In the genomic region with DNA sequence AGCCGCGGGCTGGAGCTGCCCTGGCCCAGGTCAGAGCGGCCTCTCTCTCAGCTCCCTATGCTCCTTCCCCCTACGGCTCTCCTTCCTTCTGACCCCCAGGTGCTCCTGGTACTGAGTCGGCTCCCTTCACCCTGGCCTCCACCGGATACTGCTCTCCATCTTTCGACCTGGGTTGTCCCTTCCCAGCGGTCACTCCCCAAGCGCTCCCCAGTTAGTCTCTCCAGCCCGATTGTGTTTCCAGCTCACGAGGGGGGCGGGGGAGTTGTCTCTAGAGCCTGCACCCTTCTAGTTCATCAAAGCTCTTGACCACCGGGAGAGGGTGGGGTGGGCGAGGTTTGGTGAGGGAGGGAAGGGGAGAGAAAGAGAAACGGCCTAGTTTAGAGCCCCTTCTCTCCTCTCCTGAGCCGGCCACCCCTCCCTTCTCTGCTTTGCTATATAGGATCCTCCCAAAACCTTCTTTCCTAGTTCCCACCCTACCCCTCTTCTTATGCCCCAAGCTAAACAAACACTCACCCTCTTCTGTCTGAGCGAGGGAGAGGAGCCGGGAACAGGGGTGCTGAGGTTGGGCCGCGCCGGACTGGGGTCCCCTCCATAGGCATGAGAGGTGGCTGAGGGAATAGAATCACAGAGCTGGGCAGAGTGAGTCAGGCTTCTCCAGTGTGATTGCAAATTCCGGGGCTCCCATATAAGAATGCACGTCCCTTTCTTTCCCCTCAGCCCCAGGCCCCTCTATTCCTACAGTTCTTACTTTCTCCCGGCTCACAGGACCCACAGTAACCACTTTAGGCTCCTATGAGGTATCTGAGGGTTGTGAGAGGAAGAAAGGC, we compare ENCODE assay signal across 7 mouse cellular contexts. TPM values are rescaled to one million over a fixed set of nuclear protein-coding genes. Genes with fewer than 3 reads are reported as not detected.
A peak's percentile ranks its signal among the peaks of the same experiment; 100 is the strongest.
DNase-seq lines count a peak whose midpoint lies in the region; ATAC-seq and TF ChIP-seq lines count a peak whose summit lies in the region.

No protein-coding gene starts in this region.

- in situ Hi-C loops in Patski (cut with MboI; ENCODE audit: low pct_unique_long_range_greater_than_20kb): no loop called here

- POLR2A ChIA-PET in Patski (lab: Charles Lee): interaction anchor here (0.9 to 2.4 kb wide), 7 partner anchors 10 to 49 kb away, joined by 3 to 17 read pairs (median 3); a partner anchor contains a TSS

- peak overlapping the region; percentile 75 for H3K9ac ChIP-seq in kidney, embryonic 16.5 days (replicated peaks; ENCODE audit: low read length)
- H3K9ac ChIP-seq in intestine, embryonic 15.5 days: peak overlapping the region; percentile 53
- peak overlapping the region; percentile 81 for H3K9ac ChIP-seq in neural tube, embryonic 13.5 days

- H3K4me1 ChIP-seq in kidney, embryonic 16.5 days (ENCODE audit: insufficient read depth, low read length): peaks cover 13% of the 10 kb centered on the region
- H3K4me1 ChIP-seq in embryonic facial prominence, embryonic 10.5 days: peaks cover 25% of the 10 kb centered on the region
- H3K4me1 ChIP-seq in intestine, embryonic 15.5 days (replicated peaks): peaks cover 7% of the 10 kb centered on the region; the same call in 1 of the 2 replicates
- H3K4me1 ChIP-seq in neural tube, embryonic 13.5 days (replicated peaks): peaks cover 23% of the 10 kb centered on the region

- H3K4me2 ChIP-seq in kidney, embryonic 16.5 days (replicated peaks; ENCODE audit: low read depth, low read length): peak overlapping the region; percentile 83
- peak overlapping the region; percentile 96 for H3K4me2 ChIP-seq in intestine, embryonic 15.5 days (replicated peaks)
- peak overlapping the region; percentile 70 for H3K4me2 ChIP-seq in neural tube, embryonic 13.5 days

- CTCF ChIA-PET in Patski (lab: Charles Lee): interaction anchor here (1.8 to 2.2 kb wide), 2 partner anchors 11 to 31 kb away, joined by 5 to 7 read pairs; no protein-coding TSS in a partner anchor

- no peaks in the 10 kb centered on the region for H3K9me3 ChIP-seq in kidney, embryonic 16.5 days (ENCODE audit: low read length)
- no peaks in the 10 kb centered on the region for H3K9me3 ChIP-seq in embryonic facial prominence, embryonic 10.5 days
- no peaks in the 10 kb centered on the region for H3K9me3 ChIP-seq in intestine, embryonic 15.5 days
- no peaks in the 10 kb centered on the region for H3K9me3 ChIP-seq in neural tube, embryonic 13.5 days

- peak overlapping the region; percentile 68 for H3K4me3 ChIP-seq in kidney, embryonic 16.5 days (ENCODE audit: low read length)
- H3K4me3 ChIP-seq in embryonic facial prominence, embryonic 10.5 days: peak overlapping the region; percentile 85
- peak overlapping the region; percentile 72 for H3K4me3 ChIP-seq in intestine, embryonic 15.5 days (replicated peaks)
- H3K4me3 ChIP-seq in neural tube, embryonic 13.5 days: peak overlapping the region; percentile 61

- 1% methylated on average over 24 of the region's 24 CpGs for WGBS in kidney, embryonic 16.5 days
- WGBS in embryonic facial prominence, embryonic 10.5 days: 2% methylated on average over 24 of the region's 24 CpGs
- WGBS in intestine, embryonic 15.5 days: 7% methylated on average over 24 of the region's 24 CpGs
- WGBS in neural tube, embryonic 13.5 days: under 1% methylated on average over 23 of the region's 24 CpGs

- no peak for TF ChIP-seq CTCF in Patski (IDR thresholded peaks at IDR 0.05)

- H3K27ac ChIP-seq in kidney, embryonic 16.5 days (ENCODE audit: low read length): peak overlapping the region; percentile 58
- peak overlapping the region; percentile 82 for H3K27ac ChIP-seq in embryonic facial prominence, embryonic 10.5 days (replicated peaks)
- peak overlapping the region; percentile 67; the same call in 1 of the 2 replicates for H3K27ac ChIP-seq in intestine, embryonic 15.5 days
- peak overlapping the region; percentile 77 for H3K27ac ChIP-seq in neural tube, embryonic 13.5 days (replicated peaks)

- no peak for DNase-seq in kidney, adult 9 months
- no peak for DNase-seq in Patski (ENCODE audit: low read depth, low spot score)
- peak; percentile 32 for DNase-seq in embryonic facial prominence, embryonic 10.5 days (ENCODE audit: low spot score)
- no peak for DNase-seq in natural killer cell, adult 2 months (ENCODE audit: low spot score in 2 of 2)

- no peaks in the 10 kb centered on the region for H3K36me3 ChIP-seq in kidney, embryonic 16.5 days (ENCODE audit: insufficient read depth, low read length)
- H3K36me3 ChIP-seq in embryonic facial prominence, embryonic 10.5 days (replicated peaks): peaks cover 11% of the 10 kb centered on the region; the same call in 1 of the 2 replicates
- H3K36me3 ChIP-seq in intestine, embryonic 15.5 days: no peaks in the 10 kb centered on the region
- peaks cover 8% of the 10 kb centered on the region; the same call in 1 of the 2 replicates for H3K36me3 ChIP-seq in neural tube, embryonic 13.5 days

- peak; percentile 80 for ATAC-seq in kidney, embryonic 16.5 days (ENCODE audit: low FRiP score, low TSS enrichment)
- ATAC-seq in Patski: peak; percentile 44
- ATAC-seq in intestine, embryonic 15.5 days: peak; percentile 73
- peak; percentile 74 for ATAC-seq in neural tube, embryonic 13.5 days (ENCODE audit: low read depth)

- peaks cover 8% of the 10 kb centered on the region; the same call in 1 of the 2 replicates for H3K27me3 ChIP-seq in kidney, embryonic 16.5 days (ENCODE audit: insufficient read depth, low read length)
- H3K27me3 ChIP-seq in Patski: no peaks in the 10 kb centered on the region
- peaks cover 62% of the 10 kb centered on the region for H3K27me3 ChIP-seq in embryonic facial prominence, embryonic 10.5 days (replicated peaks; ENCODE audit: low read depth, poor library complexity, severe bottlenecking)
- peaks cover 16% of the 10 kb centered on the region for H3K27me3 ChIP-seq in intestine, embryonic 15.5 days (replicated peaks)
- peaks cover 28% of the 10 kb centered on the region for H3K27me3 ChIP-seq in neural tube, embryonic 13.5 days

RNA-seq across cellular contexts. Expression of a gene that starts 0.8 kb away (rescaled TPM):
- polyA plus RNA-seq in kidney, embryonic 16.5 days (2015; fragmentation: Nextera tagmentation; extraction: Ambion mirVana): 20.2 and 23.3 TPM in 2 replicates
- 27.6 TPM for polyA plus RNA-seq in Patski (2021)
- 18.6 and 23.1 TPM in 2 replicates for polyA plus RNA-seq in embryonic facial prominence, embryonic 10.5 days (2016; fragmentation: Nextera tagmentation; extraction: Ambion mirVana)
- polyA plus RNA-seq in intestine, embryonic 15.5 days (2015; fragmentation: Nextera tagmentation; extraction: Ambion mirVana): 7.4 and 7.7 TPM in 2 replicates
- 45.0 and 45.5 TPM in 2 replicates for polyA plus RNA-seq in neural tube, embryonic 13.5 days (2015; fragmentation: Nextera tagmentation; extraction: Ambion mirVana)

RNA-seq across cellular contexts. Expression of a gene that starts 8.7 kb away (rescaled TPM):
- 0.44 and 0.79 TPM in 2 replicates for polyA plus RNA-seq in kidney, embryonic 16.5 days (2015; fragmentation: Nextera tagmentation; extraction: Ambion mirVana)
- polyA plus RNA-seq in Patski (2021): 0.28 TPM
- 0.25 and 0.40 TPM in 2 replicates for polyA plus RNA-seq in embryonic facial prominence, embryonic 10.5 days (2016; fragmentation: Nextera tagmentation; extraction: Ambion mirVana)
- 0.29 and 0.53 TPM in 2 replicates for polyA plus RNA-seq in intestine, embryonic 15.5 days (2015; fragmentation: Nextera tagmentation; extraction: Ambion mirVana)
- 0.25 and 0.34 TPM in 2 replicates for polyA plus RNA-seq in neural tube, embryonic 13.5 days (2015; fragmentation: Nextera tagmentation; extraction: Ambion mirVana)

RNA-seq across cellular contexts. Expression of a gene that starts 36.1 kb away (rescaled TPM):
- polyA plus RNA-seq in kidney, embryonic 16.5 days (2015; fragmentation: Nextera tagmentation; extraction: Ambion mirVana): 7.9 and 8.0 TPM in 2 replicates
- 94.6 TPM for polyA plus RNA-seq in Patski (2021)
- 4.0 and 4.5 TPM in 2 replicates for polyA plus RNA-seq in embryonic facial prominence, embryonic 10.5 days (2016; fragmentation: Nextera tagmentation; extraction: Ambion mirVana)
- polyA plus RNA-seq in intestine, embryonic 15.5 days (2015; fragmentation: Nextera tagmentation; extraction: Ambion mirVana): 9.7 and 10.1 TPM in 2 replicates
- 7.0 and 8.1 TPM in 2 replicates for polyA plus RNA-seq in neural tube, embryonic 13.5 days (2015; fragmentation: Nextera tagmentation; extraction: Ambion mirVana)

RNA-seq across cellular contexts. Expression of a gene that starts 49.1 kb away (rescaled TPM):
- polyA plus RNA-seq in kidney, embryonic 16.5 days (2015; fragmentation: Nextera tagmentation; extraction: Ambion mirVana): 420 and 457 TPM in 2 replicates
- 448 TPM for polyA plus RNA-seq in Patski (2021)
- polyA plus RNA-seq in embryonic facial prominence, embryonic 10.5 days (2016; fragmentation: Nextera tagmentation; extraction: Ambion mirVana): 228 and 237 TPM in 2 replicates
- polyA plus RNA-seq in intestine, embryonic 15.5 days (2015; fragmentation: Nextera tagmentation; extraction: Ambion mirVana): 289 and 306 TPM in 2 replicates
- polyA plus RNA-seq in neural tube, embryonic 13.5 days (2015; fragmentation: Nextera tagmentation; extraction: Ambion mirVana): 180 and 200 TPM in 2 replicates
